Mouse (Mus musculus) layer of hippocampus, adult 18-20 months (tissue): ENCODE measurements at regions not wholly inside any gene's neighbourhood (a gene's known extent, or its start where the extent isn't known, plus 50 kb on each side); places are given as distances from the start of the nearest gene placed in this dataset.

Source experiments
- DNase-seq, 2 experiments: peaks; one replicate each; pipeline ENCODE4 v3.0.0; 2022; ENCODE audit warnings: low spot score in 2 of 2

- DNase-seq, result peak in 1 of 2 experiments; percentile 11
Observed at GRCm38 (mm10) chr1:73799246-73799645, 325.0 kb downstream of the Tns1 start.

GRCm38 (mm10) chr1:73797858-73798257 lies 326.4 kb downstream of the Tns1 start:
- DNase-seq, result no peak

GRCm38 (mm10) chr1:73797413-73797812 lies 326.8 kb downstream of the Tns1 start:
- DNase-seq, result no peak

- DNase-seq, result no peak
Observed at GRCm38 (mm10) chr1:73793871-73794270, 330.4 kb downstream of the Tns1 start.

- peak; percentile 40 to 67 for DNase-seq
Observed at GRCm38 (mm10) chr1:73793256-73793655, 331.0 kb downstream of the Tns1 start.

GRCm38 (mm10) chr1:73792311-73792710 lies 331.9 kb downstream of the Tns1 start:
- DNase-seq, result no peak

GRCm38 (mm10) chr1:73787666-73788065 lies 336.6 kb downstream of the Tns1 start:
- DNase-seq, result no peak

GRCm38 (mm10) chr1:73787224-73787623 lies 337.0 kb downstream of the Tns1 start:
- DNase-seq, result no peak

GRCm38 (mm10) chr1:73783303-73783702 lies 340.9 kb downstream of the Tns1 start:
- no peak for DNase-seq

- DNase-seq, result no peak
Observed at GRCm38 (mm10) chr1:73782871-73783270, 341.4 kb downstream of the Tns1 start.

GRCm38 (mm10) chr1:73771773-73772172 lies 352.5 kb downstream of the Tns1 start:
- no peak for DNase-seq

GRCm38 (mm10) chr1:73770631-73771030 lies 353.6 kb downstream of the Tns1 start:
- DNase-seq, result peak in 1 of 2 experiments; percentile 9

GRCm38 (mm10) chr1:73764611-73765333 lies 359.5 kb downstream of the Tns1 start:
- DNase-seq, result no peak

GRCm38 (mm10) chr1:73758110-73759061 lies 365.9 kb downstream of the Tns1 start:
- no peak for DNase-seq

GRCm38 (mm10) chr1:73755791-73756190 lies 368.5 kb downstream of the Tns1 start:
- peak in 1 of 2 experiments; percentile 5 for DNase-seq

- DNase-seq, result no peak
Observed at GRCm38 (mm10) chr1:73754928-73755327, 369.3 kb downstream of the Tns1 start.

- no peak for DNase-seq
Observed at GRCm38 (mm10) chr1:73753157-73753556, 371.1 kb downstream of the Tns1 start.

- no peak for DNase-seq
Observed at GRCm38 (mm10) chr1:73748702-73749101, 375.5 kb downstream of the Tns1 start.

GRCm38 (mm10) chr1:73744555-73745234 lies 379.6 kb downstream of the Tns1 start:
- no peak for DNase-seq

GRCm38 (mm10) chr1:73743737-73744554 lies 380.3 kb downstream of the Tns1 start:
- no peak for DNase-seq

- DNase-seq, result no peak
Observed at GRCm38 (mm10) chr1:73737083-73737482, 387.2 kb downstream of the Tns1 start.
